Mouse (Mus musculus) macrophage (primary cell): ENCODE results near the gene Osbpl7. TPM values are rescaled to one million over a fixed set of nuclear protein-coding genes. Genes with fewer than 3 reads are reported as not detected.

Experiments used
- H3K27ac ChIP-seq: fragments of 350-480 bp; formaldehyde crosslinking; 2 replicates; pipeline ENCODE4 v1.9.0; 2021
- H3K36me3 ChIP-seq: fragments of 350-480 bp; formaldehyde crosslinking; 2 replicates; pipeline ENCODE4 v1.9.0; 2021; ENCODE audit errors: inconsistent target
- H3K4me3 ChIP-seq: fragments of 350-480 bp; formaldehyde crosslinking; 2 replicates; pipeline ENCODE4 v1.9.0; 2021; ENCODE audit errors: inconsistent target
- H3K79me2 ChIP-seq: fragments of 350-480 bp; formaldehyde crosslinking; 2 replicates; pipeline ENCODE4 v1.9.0; 2021; ENCODE audit errors: inconsistent target
- WGBS: methylation state at CpG from one replicate; pipeline ENCODE4 v1.1.7; 2026; ENCODE audit warnings: inconsistent platforms; ENCODE audit not compliant: missing documents; 5-methylcytosine and 5-hydroxymethylcytosine counted together
- polyA plus RNA-seq: library from polyadenylated mRNA; stranded (reverse); fragments of 250-400 nt; gene quantifications from 3 replicates; pipeline ENCODE4 v1.2.4, GENCODE M21; 2018; ENCODE audit warnings: inconsistent platforms

The Osbpl7 gene
- polyA plus RNA-seq, 1 experiment from 2014 or later, result 6.4 TPM

DNA sequence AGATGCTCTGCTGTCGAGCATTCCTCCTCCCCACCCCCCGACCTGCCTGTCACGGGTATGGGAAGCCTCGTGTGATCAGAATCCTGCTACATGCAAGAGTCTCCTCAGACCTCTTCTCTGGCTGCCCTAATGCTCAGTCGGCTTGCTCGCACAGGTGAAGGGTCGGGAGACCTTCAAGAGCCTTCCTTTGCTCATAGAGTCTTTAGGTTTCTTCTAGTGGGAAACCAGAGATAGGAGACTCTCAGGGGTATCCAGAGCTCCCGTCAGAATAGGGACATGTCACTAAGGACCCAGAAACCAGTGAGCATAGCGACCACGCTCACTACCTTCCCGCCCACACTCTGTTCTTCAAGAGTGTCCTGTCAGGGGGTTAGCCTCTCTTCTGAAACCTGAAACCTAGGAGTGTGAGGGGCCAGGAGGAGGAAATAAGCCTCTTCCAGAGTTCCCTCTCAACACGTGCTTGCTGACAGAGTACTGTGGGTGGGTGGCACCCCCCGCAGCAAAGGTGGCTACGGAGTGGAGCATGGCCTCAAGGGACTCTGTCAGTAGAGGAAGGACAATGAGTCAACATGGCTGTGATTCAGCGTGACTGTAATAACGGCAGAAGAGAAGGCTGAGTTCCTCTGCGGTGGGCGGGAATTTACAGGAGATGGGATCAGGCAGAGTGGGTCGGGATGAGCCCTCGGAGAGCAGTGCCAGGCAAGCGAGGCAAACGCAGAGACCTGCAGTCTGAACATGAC, 33.1 kb downstream of the Osbpl7 start:
- Histone ChIP-seq H3K27ac (no peak overlapping the region), H3K79me2 (no peaks in the 10 kb centered on the region), H3K36me3 (no peaks in the 10 kb centered on the region), H3K4me3 (no peak overlapping the region)
- WGBS, result 31% methylated on average over 22 of the region's 22 CpGs

DNA sequence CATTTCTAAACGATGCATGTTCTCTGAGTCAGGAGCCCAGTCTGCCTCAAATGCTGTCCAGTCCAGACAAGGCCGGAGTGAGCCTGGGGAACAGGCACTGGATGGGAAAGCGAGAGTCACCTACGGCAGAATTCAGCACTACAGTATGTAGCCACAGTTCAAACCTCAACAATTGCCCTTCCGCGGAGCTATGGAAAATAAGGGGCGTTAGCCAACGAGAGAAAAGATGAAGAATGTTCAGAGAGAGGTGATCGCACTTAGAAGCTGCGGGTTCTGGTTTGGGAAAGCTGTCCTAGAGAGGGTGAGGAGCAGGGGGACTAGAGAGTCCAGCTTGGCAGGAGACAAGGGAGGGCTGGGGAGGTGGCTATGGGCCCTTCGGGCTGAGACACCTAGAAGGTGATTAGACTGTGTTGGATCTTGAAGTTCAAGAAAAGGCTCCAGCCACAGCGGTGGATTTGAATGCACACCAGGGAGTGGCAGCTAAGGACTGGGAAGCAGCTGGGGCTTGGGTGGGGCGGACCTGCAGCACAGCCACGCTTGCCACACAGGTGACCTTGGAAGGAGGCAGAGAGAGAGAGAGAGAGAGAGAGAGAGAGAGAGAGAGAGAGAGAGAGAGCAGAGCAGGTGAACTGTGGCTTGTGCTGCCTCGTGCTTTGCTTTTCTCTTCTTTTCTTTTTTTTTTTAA, 34.5 kb downstream of the Osbpl7 start:
- WGBS, result 91% methylated on average over 14 of the region's 15 CpGs
- no peaks in the 10 kb centered on the region for H3K36me3 ChIP-seq
- no peak overlapping the region for H3K4me3 ChIP-seq
- H3K27ac ChIP-seq, result no peak overlapping the region
- no peaks in the 10 kb centered on the region for H3K79me2 ChIP-seq

DNA sequence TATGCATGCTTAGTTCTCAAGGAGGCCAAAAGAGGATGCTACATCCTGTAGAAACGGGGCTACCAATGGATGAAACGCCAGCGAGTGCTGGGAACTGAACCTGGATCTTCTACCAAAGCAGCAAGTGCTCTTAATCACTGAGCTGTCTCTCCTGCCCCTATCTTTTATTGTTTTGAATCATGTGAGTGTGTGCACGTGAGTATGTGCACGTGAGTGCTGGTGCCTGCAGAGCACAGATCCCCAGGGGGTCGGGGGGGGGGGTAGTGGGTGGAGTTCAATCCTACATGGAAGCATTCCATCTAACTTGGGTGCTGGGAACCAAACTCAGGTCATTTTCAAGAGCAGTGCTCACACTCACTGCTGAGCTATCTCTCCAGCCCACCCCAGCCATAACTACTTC, 35.9 kb downstream of the Osbpl7 start:
- H3K79me2 ChIP-seq, result no peaks in the 10 kb centered on the region
- no peak overlapping the region for H3K27ac ChIP-seq
- 76% methylated on average over 6 of the region's 6 CpGs for WGBS
- H3K36me3 ChIP-seq, result no peaks in the 10 kb centered on the region
- H3K4me3 ChIP-seq, result no peak overlapping the region

DNA sequence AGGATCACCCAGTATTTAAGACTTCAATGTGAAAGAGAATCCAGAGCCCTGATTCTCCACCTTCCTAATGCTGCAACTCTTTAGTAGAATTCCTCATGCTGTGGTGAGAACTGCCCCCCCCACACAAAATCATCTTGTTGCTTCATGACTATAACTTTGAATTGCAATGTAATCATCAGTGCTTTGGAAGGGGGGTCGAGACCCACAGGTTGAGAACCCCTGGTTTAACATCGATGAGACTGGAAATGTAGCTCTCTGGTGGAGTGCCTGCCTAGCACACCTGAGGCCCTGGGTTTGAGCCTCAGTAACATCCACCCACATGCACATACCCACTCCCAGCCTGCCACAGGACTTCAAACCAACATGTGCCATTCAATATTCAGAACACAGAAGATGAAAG, 44.2 kb downstream of the Osbpl7 start:
- H3K27ac ChIP-seq, result no peak overlapping the region
- H3K4me3 ChIP-seq, result no peak overlapping the region
- no peaks in the 10 kb centered on the region for H3K79me2 ChIP-seq
- WGBS, result 74% methylated on average over 2 of the region's 2 CpGs
- no peaks in the 10 kb centered on the region for H3K36me3 ChIP-seq

DNA sequence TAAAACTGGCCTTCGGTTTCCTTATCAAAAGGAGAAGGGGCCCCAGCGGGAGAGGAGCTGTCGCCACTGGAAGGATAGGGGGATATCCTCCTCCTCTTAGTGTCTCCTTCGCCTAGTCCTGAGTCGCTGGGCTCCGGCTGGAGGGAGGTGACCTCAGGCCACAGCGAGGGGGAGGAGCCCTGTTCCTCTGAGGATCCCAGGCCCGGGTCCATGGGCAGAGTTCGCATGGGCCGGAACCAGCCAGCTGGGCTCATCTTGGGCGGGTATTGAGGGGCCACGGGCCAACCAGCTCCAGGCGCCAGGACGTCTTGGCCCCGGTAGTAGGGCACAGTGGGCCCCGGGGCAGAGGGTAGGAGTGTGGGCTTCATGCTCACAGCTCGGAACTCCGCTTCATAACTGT, 48.4 kb downstream of the Osbpl7 start:
- WGBS, result 17% methylated on average over 18 of the region's 18 CpGs
- H3K36me3 ChIP-seq, result no peaks in the 10 kb centered on the region
- no peak overlapping the region for H3K4me3 ChIP-seq
- H3K79me2 ChIP-seq, result no peaks in the 10 kb centered on the region
- no peak overlapping the region for H3K27ac ChIP-seq

DNA sequence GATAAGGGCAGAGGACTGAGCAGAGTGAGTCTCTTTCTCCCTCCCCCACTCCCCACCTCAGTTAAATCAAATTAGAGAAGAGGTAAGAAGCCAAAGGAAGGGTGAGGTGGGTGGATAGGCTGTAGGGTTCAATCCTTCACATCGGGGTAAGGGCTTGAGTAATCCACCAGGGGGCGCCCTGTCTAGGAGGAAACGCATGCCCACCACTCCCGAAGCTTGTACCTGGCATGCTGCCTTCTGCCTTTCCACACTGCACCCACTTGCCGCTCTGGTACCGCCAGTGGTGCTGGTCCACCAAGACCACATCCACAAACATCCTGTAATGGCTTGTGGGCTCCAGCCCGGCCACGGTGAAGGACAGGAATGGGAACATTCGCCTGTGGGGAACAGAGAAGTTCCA, 51.3 kb downstream of the Osbpl7 start:
- H3K4me3 ChIP-seq, result no peak overlapping the region
- no peak overlapping the region for H3K27ac ChIP-seq
- WGBS, result 17% methylated on average over 9 of the region's 9 CpGs
- no peaks in the 10 kb centered on the region for H3K36me3 ChIP-seq
- H3K79me2 ChIP-seq, result no peaks in the 10 kb centered on the region

DNA sequence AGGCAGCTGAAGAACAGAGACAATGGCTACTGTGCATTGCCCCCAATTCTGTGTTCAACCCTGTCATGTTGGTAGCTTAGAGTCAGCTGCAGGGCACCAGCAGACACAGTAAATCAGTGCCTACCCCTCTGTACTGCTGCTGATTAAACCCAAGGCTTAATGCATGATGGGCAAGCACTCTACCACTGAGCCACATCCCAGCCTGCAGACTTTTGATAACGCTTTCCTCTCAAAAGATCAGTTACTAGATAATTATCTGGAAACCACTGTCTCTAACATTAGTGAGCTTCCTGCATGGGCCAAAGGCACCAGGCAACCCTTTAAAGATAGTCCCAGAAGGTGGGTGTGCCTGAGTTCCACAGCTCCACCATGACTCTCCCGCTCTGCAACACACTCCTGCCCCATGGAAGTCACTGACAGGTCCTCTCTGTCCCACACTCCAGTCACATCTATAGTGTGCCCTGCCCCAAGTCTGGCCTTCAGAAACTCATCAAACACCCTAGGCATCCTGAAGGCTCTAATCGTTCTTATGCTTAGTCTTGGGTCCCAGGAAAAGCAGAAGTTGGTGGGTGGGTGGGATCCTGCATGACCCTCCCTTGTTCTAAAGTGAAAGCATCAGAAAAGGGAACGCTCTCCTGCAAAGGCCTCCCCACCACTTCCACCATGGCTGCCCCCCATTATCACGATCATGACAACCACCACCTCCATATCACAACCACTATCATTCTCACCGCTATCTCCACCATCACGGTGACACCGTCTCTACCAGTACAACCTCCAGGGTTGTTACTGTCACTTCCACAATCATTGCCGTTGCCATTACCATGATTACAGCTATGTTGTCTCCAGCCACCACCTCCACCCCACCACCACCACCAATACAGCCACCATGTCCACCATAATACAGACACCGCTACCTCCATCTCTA, 53.0 kb downstream of the Osbpl7 start:
- no peaks in the 10 kb centered on the region for H3K79me2 ChIP-seq
- WGBS, result 45% methylated on average over 10 of the region's 10 CpGs
- H3K36me3 ChIP-seq, result no peaks in the 10 kb centered on the region
- no peak overlapping the region for H3K4me3 ChIP-seq
- H3K27ac ChIP-seq, result no peak overlapping the region

DNA sequence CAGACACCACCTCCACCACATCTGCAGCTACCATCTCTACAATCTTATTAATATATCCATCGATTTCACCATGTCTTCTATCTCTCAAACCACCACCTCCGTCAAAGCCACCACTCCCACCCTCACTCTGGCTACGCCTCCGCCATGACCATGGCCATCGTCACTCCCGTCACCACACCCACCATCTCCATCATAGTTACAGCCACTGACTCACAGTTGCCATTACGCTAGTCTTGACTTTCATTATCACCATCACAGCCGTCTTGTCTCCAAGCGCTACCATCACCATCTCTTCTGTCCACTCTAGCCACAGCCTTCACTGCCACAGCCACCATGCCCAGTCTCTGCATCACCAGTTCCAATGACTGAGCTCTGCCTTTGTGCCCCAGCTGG, 53.7 kb downstream of the Osbpl7 start:
- 95% methylated on average over 9 of the region's 9 CpGs for WGBS
- Histone ChIP-seq H3K27ac (no peak overlapping the region), H3K36me3 (no peaks in the 10 kb centered on the region), H3K79me2 (no peaks in the 10 kb centered on the region), H3K4me3 (no peak overlapping the region)

DNA sequence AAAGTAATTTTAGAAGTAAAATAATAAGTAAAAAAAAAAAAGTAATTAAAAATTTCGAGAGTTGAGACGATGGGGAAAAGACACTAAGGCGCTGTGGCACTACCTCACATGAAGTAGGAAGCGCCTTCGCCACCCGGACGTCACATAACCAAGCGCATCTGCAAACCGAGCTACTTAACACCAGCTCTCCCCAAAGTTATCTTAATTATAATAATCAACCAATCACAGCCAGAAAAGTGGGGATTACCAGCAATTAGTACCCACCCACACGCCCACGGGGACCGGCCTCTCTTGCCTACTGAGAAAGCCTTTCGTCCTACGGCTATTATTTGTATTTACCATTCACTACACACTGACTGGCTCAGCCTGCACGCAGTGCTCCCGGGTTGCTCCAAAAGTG, 58.5 kb downstream of the Osbpl7 start:
- WGBS, result 96% methylated on average over 16 of the region's 16 CpGs
- Histone ChIP-seq H3K27ac (no peak overlapping the region), H3K4me3 (no peak overlapping the region), H3K36me3 (no peaks in the 10 kb centered on the region), H3K79me2 (no peaks in the 10 kb centered on the region)

DNA sequence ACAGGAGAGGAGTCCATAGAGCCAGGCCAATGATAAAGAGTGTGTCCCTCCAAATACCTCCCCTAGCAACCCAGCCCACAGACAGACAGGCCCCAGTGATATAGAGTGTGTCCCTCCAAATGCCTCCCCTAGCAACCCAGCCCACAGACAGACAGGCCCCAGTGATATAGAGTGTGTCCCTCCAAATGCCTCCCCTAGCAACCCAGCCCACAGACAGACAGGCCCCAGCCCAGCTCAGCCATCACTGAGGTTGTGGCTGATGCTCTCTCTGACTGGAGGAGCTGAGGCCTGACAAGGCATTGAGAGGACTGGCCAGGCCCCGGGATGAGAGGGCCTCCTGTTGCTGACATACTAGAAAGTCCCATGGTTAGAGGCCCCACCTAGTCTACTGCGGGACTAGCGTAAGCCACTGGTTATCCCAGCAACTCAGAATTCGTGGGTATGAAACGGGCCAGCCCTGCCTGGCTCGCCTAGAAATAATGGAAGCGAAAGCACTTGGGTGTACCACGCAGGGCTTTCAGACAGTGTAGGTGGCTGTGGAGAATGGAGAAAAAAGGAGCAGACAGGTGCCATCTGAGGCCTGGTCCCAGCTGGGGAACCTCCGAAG, 62.2 kb downstream of the Osbpl7 start:
- Histone ChIP-seq H3K27ac (no peak overlapping the region), H3K36me3 (no peaks in the 10 kb centered on the region), H3K4me3 (no peak overlapping the region), H3K79me2 (no peaks in the 10 kb centered on the region)
- WGBS, result 94% methylated on average over 9 of the region's 9 CpGs

DNA sequence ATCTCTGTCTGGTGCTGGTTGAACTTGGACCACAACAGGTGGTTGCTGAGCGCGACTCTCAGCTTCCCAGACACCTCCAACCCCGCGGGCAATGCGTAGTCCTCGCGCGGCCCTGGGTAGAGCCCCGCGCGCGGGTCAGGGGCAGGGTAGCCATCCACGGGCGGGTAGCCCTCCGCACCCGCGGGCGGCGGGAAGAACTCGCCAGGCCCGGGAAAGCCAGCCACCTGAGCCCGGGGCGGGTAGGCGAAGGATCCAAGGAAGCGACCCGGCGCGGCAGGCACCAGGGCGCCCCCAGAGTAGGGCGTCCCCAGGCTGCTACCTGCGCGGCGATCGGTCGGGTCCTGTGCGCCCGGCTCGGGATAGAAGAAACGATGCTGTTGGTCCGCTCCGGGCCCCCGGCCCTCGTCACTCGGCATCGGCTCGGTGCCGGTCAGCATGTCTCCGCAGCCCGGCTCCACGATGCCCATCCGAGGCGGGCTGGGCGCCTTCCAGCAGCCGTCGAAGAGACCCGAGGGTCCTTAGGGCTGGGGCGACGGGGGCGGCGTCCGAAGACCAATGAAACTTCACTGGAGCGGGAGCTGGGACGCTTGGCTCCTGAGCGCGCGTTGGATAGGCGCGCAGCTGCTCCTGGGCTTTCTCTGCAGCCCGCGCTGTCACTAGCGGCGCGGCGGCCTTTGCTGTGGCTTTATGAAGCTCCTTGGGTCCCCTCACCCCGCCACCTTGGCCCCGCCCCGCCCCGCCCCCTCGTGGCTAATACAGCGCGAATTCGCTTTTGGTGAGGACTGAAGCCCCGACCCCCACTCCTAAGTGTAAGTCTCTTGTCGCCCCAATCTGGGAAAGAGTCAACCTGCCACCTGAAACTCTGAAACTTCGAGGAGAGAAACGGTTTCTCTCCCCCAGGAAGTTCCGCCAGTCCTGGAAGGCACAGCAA, 64.5 kb downstream of the Osbpl7 start, which contains the start of gene Tbx21:
Tbx21 (minus strand) TSS at position 661 of the 931 bp plus-strand sequence.
- Histone ChIP-seq H3K27ac (no peak within 1 kb of the TSS), H3K4me3 (no peak within 1 kb of the TSS), H3K36me3 (no peaks in the 10 kb centered on the region), H3K79me2 (no peaks in the 10 kb centered on the region)
- 2% methylated on average over 86 of the region's 87 CpGs for WGBS

DNA sequence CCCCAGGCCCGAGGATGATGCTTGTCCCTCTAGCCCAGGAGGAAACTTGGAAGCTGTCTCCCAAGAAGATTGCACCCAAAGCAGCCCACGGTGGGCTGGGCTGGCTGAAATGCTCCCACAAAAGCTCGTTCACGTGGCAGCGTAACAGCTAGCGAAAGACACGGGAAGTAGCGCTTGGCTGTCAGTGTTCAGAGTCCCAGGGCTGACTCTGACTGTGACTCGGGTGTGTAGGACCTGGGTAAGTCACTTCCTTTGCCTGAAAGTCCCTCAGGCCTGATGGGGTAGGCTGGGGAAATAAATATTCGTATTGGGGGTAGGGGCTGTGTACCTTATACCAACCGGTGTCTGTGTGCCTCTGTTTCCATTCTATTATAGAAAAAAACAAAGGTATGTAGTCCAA, 65.4 kb downstream of the Osbpl7 start:
- Histone ChIP-seq H3K4me3 (no peak overlapping the region), H3K36me3 (no peaks in the 10 kb centered on the region), H3K79me2 (no peaks in the 10 kb centered on the region), H3K27ac (no peak overlapping the region)
- WGBS, result 4% methylated on average over 8 of the region's 11 CpGs
